Mouse (Mus musculus) limb, embryonic 14.5 days (tissue): Measurements from ENCODE around the gene Flt1. TPM values are rescaled to one million over a fixed set of nuclear protein-coding genes. Genes with fewer than 3 reads are reported as not detected.

Source experiments
- ATAC-seq: fragments of 200-750 bp; cut with Nextera tagmentation; 2 replicates; pipeline ENCODE4 v1.8.0; 2017; ENCODE audit warnings: low read depth, moderate number of reproducible peaks, moderate TSS enrichment; ENCODE audit not compliant: low FRiP score
- DNase-seq: peaks from one replicate; pipeline ENCODE4 v3.0.0-alpha.2; 2015; ENCODE audit warnings: low spot score
- H3K27ac ChIP-seq: fragments of 300-500 bp; sonication (generic); replicated peaks from 2 replicates; pipeline ENCODE4 v1.5.1; 2014; ENCODE audit warnings: low read depth, mild to moderate bottlenecking, low read length, moderate library complexity, mixed read lengths
- H3K27me3 ChIP-seq: fragments of 300-500 bp; sonication (generic); 2 replicates; pipeline ENCODE4 v1.6.1; 2014; ENCODE audit warnings: low read length, mixed read lengths; ENCODE audit not compliant: control insufficient read depth, insufficient read depth
- H3K36me3 ChIP-seq: fragments of 300-500 bp; sonication (generic); 2 replicates; pipeline ENCODE4 v1.6.1; 2014; ENCODE audit warnings: mild to moderate bottlenecking, low read length, moderate library complexity, mixed read lengths; ENCODE audit not compliant: control insufficient read depth, insufficient read depth
- H3K4me1 ChIP-seq: fragments of 300-500 bp; sonication (generic); 2 replicates; pipeline ENCODE4 v1.6.1; 2014; ENCODE audit warnings: antibody characterized with exemption, low read length, mixed read lengths; ENCODE audit not compliant: control insufficient read depth, insufficient read depth
- H3K4me2 ChIP-seq: fragments of 300-500 bp; sonication (generic); replicated peaks from 2 replicates; pipeline ENCODE4 v1.6.1; 2014; ENCODE audit warnings: low read depth, mild to moderate bottlenecking, low read length, moderate library complexity; ENCODE audit not compliant: severe bottlenecking
- H3K4me3 ChIP-seq: fragments of 300-500 bp; sonication (generic); replicated peaks from 2 replicates; pipeline ENCODE4 v1.5.1; 2014; ENCODE audit warnings: low read length
- H3K9ac ChIP-seq: fragments of 300-500 bp; sonication (generic); 2 replicates; pipeline ENCODE4 v1.6.1; 2014; ENCODE audit warnings: mild to moderate bottlenecking, low read depth, low read length, moderate library complexity; ENCODE audit not compliant: severe bottlenecking
- H3K9me3 ChIP-seq: fragments of 300-500 bp; sonication (generic); 2 replicates; pipeline ENCODE4 v1.6.1; 2016; ENCODE audit warnings: low read length; ENCODE audit not compliant: control insufficient read depth
- POLR2A ChIP-seq: fragments of 200-500 bp; IDR thresholded peaks from 2 replicates; pipeline ENCODE4 v1.8.0; 2012; ENCODE audit warnings: inconsistent platforms, mild to moderate bottlenecking, moderate library complexity, borderline replicate concordance; ENCODE audit not compliant: insufficient read depth, insufficient read length; ENCODE audit errors: extremely low read depth
- WGBS: fragments of 180-500 bp; shearing (Covaris S2); extraction: QIAGEN DNeasy Blood & Tissue Kit; methylation state at CpG from one replicate; pipeline ENCODE4 v1.1.7; 2014; 5-methylcytosine and 5-hydroxymethylcytosine counted together
- polyA plus RNA-seq, 2 experiments: library from polyadenylated mRNA; depleted of rRNA in 1 of 2; stranded (reverse) in 1 of 2; unstranded in 1 of 2; fragments of >200 nt; fragmentation: Nextera tagmentation in 1 of 2; extraction: Ambion mirVana in 1 of 2; gene quantifications; 2 replicates each; pipeline versions ENCODE4 v1.2.1 to v1.2.3; 2012 to 2014

Gene Flt1
- polyA plus RNA-seq, 2 experiments, result 6.3 to 12.3 TPM

GRCm38 (mm10) chr5:147680711-147681110 is 45.1 kb downstream of the Flt1 start:
- WGBS, result 69% methylated on average over 5 of the region's 5 CpGs

GRCm38 (mm10) chr5:147679316-147679715 is 46.5 kb downstream of the Flt1 start:
- no peak overlapping the region for H3K4me3 ChIP-seq
- TF ChIP-seq POLR2A, result no peak

More at GRCm38 (mm10) chr5:147680711-147681110, 45.1 kb downstream of the Flt1 start:
- no peak overlapping the region for H3K4me3 ChIP-seq
- H3K27ac ChIP-seq, result no peak overlapping the region
- no peaks in the 10 kb centered on the region for H3K9me3 ChIP-seq
- DNase-seq (no peak), ATAC-seq (no peak)
- H3K36me3 ChIP-seq, result no peaks in the 10 kb centered on the region
- H3K4me2 ChIP-seq, result no peak overlapping the region
- no peaks in the 10 kb centered on the region for H3K4me1 ChIP-seq
- H3K9ac ChIP-seq, result no peak overlapping the region
- TF ChIP-seq POLR2A, result no peak
- H3K27me3 ChIP-seq, result no peaks in the 10 kb centered on the region

DNA sequence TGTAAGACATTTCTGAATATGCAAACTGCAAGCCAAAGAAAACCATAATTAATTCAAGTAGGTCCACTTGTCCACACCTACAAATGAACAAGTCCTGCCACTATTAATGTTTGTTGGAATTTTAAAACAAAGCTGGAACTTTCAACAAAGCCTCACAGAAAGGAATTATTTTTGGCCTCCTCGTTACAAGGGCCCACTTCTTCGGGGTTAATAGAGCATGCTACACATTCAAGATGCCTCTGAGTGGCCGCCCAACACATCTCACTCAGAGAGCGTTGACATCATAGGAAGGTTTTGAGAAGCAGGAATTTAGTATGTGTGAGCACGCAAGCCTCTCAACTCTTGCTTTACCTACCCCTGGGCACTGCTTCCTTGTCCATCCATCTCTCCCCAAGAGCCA is 50.0 kb downstream of the Flt1 start:
- no peak overlapping the region for H3K4me3 ChIP-seq
- WGBS, result 88% methylated on average over 5 of the region's 5 CpGs
- ATAC-seq (no peak), DNase-seq (no peak)
- H3K27ac ChIP-seq, result no peak overlapping the region
- H3K9me3 ChIP-seq, result no peaks in the 10 kb centered on the region
- H3K36me3 ChIP-seq, result no peaks in the 10 kb centered on the region
- no peak overlapping the region for H3K9ac ChIP-seq
- H3K4me1 ChIP-seq, result no peaks in the 10 kb centered on the region
- no peaks in the 10 kb centered on the region for H3K27me3 ChIP-seq
- TF ChIP-seq POLR2A, result no peak
- H3K4me2 ChIP-seq, result no peak overlapping the region

More at GRCm38 (mm10) chr5:147679316-147679715, 46.5 kb downstream of the Flt1 start:
- 80% methylated on average over 12 of the region's 12 CpGs for WGBS
- ATAC-seq, result no peak
- Histone ChIP-seq H3K9me3 (no peaks in the 10 kb centered on the region), H3K4me2 (no peak overlapping the region), H3K4me1 (no peaks in the 10 kb centered on the region), H3K9ac (no peak overlapping the region), H3K27me3 (no peaks in the 10 kb centered on the region), H3K36me3 (no peaks in the 10 kb centered on the region), H3K27ac (no peak overlapping the region)
- no peak for DNase-seq

DNA sequence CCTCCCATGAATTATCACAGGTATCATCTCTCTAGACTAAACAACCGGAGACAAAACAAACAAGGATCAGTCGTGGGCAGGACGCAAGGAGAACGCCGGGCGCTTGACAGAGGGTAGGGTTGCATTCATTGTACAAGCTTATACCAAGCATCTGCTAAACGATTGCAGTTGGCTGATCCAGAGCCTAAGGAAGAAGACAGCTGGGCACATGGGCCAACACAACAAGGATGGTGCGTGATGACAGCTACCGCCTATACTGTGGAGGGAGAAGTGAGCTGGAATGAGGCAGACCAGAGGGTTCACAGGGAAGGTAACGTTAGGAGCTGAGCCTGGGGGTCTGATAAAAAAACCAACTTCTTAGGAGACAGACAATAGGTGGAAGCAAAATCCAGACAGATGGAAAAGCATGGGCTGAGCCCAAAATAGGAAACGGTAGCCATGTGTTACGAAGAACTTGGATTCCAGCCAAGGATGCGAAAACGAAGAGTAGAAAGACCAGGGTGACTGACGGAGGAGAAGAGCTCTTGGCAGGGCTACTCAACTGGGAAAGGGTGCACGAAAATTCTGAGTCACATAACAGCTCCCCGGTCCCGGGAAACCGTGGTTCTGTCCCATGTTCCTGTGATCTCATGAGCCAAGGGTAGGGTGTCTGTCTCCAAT is 53.9 kb downstream of the Flt1 start:
- Histone ChIP-seq H3K4me2 (no peak overlapping the region), H3K4me3 (no peak overlapping the region), H3K27ac (no peak overlapping the region), H3K27me3 (no peaks in the 10 kb centered on the region), H3K4me1 (no peaks in the 10 kb centered on the region), H3K9me3 (no peaks in the 10 kb centered on the region), H3K9ac (no peak overlapping the region), H3K36me3 (no peaks in the 10 kb centered on the region)
- no peak for TF ChIP-seq POLR2A
- DNase-seq (no peak), ATAC-seq (no peak)
- 80% methylated on average over 19 of the region's 19 CpGs for WGBS

DNA sequence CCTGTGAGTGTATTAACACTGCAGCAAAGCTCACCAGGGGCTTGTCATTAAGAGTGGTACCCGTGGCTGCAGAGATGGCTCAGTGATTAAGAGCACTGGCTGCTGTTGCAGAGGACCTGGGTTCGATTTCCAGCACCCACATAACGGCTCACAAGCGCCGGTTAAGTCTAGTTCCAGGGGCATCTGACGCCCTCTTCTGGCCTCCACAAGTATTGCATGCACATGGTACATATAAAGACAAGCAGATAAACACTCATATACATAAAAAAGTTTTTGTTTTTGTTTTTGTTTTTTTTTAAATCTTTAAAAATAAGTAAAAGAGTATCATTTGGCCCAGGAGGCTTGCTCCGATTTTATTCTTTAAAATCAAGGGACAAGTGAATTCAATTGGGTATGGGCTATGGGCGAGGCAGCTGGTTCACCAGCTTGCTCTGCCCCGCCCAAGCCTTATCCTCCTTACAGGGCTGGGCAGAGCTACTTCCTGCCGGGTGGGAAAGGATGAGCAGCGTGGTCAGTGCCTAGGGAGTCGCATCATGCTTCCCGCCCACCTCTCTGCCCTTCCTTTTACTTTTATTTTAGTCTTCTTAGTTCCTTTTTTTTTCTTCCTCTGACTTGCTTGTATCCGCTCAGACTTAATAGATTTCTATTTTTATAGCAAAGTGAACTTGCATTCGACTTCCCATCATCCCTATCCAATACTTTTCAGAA is 57.0 kb downstream of the Flt1 start:
- no peak for ATAC-seq
- 87% methylated on average over 15 of the region's 15 CpGs for WGBS
- H3K9ac ChIP-seq, result no peak overlapping the region
- H3K27ac ChIP-seq, result no peak overlapping the region
- H3K4me2 ChIP-seq, result no peak overlapping the region
- no peaks in the 10 kb centered on the region for H3K27me3 ChIP-seq
- no peak for DNase-seq
- H3K36me3 ChIP-seq, result no peaks in the 10 kb centered on the region
- no peaks in the 10 kb centered on the region for H3K9me3 ChIP-seq
- TF ChIP-seq POLR2A, result no peak
- H3K4me1 ChIP-seq, result no peaks in the 10 kb centered on the region
- H3K4me3 ChIP-seq, result no peak overlapping the region

DNA sequence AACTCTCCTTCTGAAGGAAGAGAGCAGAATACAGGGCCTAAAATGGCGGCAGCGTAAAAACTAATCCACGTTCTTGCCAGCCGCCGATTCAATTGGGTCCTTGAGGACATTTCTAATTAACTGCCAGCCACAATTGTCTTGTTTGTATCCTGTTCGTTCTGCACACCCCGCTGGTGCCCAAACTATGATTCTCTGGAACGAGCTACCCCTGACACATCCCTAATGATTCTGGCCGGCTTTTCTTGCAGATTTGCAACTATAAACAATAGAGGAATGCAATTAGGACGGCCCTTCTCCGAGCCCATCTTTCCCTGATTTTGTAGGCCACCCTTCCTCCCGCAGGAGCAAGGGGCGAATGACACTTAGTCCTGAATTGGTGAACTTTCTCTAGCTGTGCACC is 59.9 kb downstream of the Flt1 start:
- Histone ChIP-seq H3K9me3 (no peaks in the 10 kb centered on the region), H3K4me1 (no peaks in the 10 kb centered on the region)
- DNase-seq, result no peak

More for the DNA sequence above, 59.9 kb downstream of the Flt1 start:
- no peak overlapping the region for H3K4me3 ChIP-seq
- 80% methylated on average over 13 of the region's 13 CpGs for WGBS
- TF ChIP-seq POLR2A, result no peak
- no peaks in the 10 kb centered on the region for H3K36me3 ChIP-seq
- H3K27ac ChIP-seq, result no peak overlapping the region
- H3K27me3 ChIP-seq, result no peaks in the 10 kb centered on the region
- ATAC-seq, result no peak
- no peak overlapping the region for H3K9ac ChIP-seq
- H3K4me2 ChIP-seq, result no peak overlapping the region
